Mouse (Mus musculus) duodenum, adult 2 months (tissue): ENCODE measurements around the gene Gm5796. TPM values are rescaled to one million over a fixed set of nuclear protein-coding genes. Genes with fewer than 3 reads are reported as not detected.

ENCODE experiments used
- polyA plus RNA-seq: library from polyadenylated mRNA; depleted of rRNA; stranded (reverse); fragments of >200 nt; gene quantifications from 2 replicates; pipeline ENCODE4 v1.2.3, GENCODE M21; 2012; ENCODE audit warnings: low replicate concordance; rRNA removed

The Gm5796 gene
- polyA plus RNA-seq: not detected in 2 replicates

GRCm38 (mm10) chr14:4023641-4024040 is at the start of gene Gm5796:
Gene Gm5796, plus strand, starts transcription at chr14:4023941.

GRCm38 (mm10) chr14:3998094-3998493 is 25.6 kb upstream of the Gm5796 start, which contains the start of gene Gm3099:
Gene Gm3099, plus strand, starts transcription at chr14:3998394.

GRCm38 (mm10) chr14:4083820-4084219 is 60.1 kb downstream of the Gm5796 start, which contains the start of gene Gm3115:
Gene Gm3115, plus strand, starts transcription at chr14:4084120.

Other genes with a start within 250 kb of the Gm5796 start
- gene Gm3002, start 213.9 kb upstream of the Gm5796 start, polyA plus RNA-seq: not detected in 2 replicates
- not detected in 2 replicates for gene Gm3033, start 177.7 kb upstream of the Gm5796 start, polyA plus RNA-seq
- gene Gm2916, start 139.8 kb upstream of the Gm5796 start, polyA plus RNA-seq: not detected in 2 replicates
- not detected in 2 replicates for gene Gm3029, start 92.2 kb upstream of the Gm5796 start, polyA plus RNA-seq
- gene Gm3095, start 60.4 kb upstream of the Gm5796 start, polyA plus RNA-seq: not detected in 2 replicates
- not detected in 2 replicates for gene Gm3099, start 25.5 kb upstream of the Gm5796 start, polyA plus RNA-seq
- not detected in 2 replicates for gene Gm3115, start 60.2 kb downstream of the Gm5796 start, polyA plus RNA-seq
- not detected in 2 replicates for gene Gm8108, start 86.6 kb downstream of the Gm5796 start, polyA plus RNA-seq
- not detected in 2 replicates for gene Gm3127, start 141.1 kb downstream of the Gm5796 start, polyA plus RNA-seq
- gene Gm2974, start 158.6 kb downstream of the Gm5796 start, polyA plus RNA-seq: not detected in 2 replicates
- gene Gm3138, start 225.7 kb downstream of the Gm5796 start, polyA plus RNA-seq: not detected in 2 replicates